Mouse (Mus musculus) Patski (cell line): ENCODE data around the gene Clec4n. TPM values are rescaled to one million over a fixed set of nuclear protein-coding genes. Genes with fewer than 3 reads are reported as not detected.
"Not testable (repeated sequence)": the region's sequence is repeated elsewhere in the genome, so short reads cannot be mapped to it uniquely, and the experiment has no call there.

Source experiments
- ATAC-seq: fragments of 100-300 bp; one replicate; pipeline ENCODE4 v1.8.0; 2021
- CTCF ChIA-PET: fragments of 350-600 bp; sonication (Branson Sonifier 250); formaldehyde crosslinking; loops from one replicate; lab custom pipeline; 2022; ENCODE audit warnings: inconsistent platforms; lab: Charles Lee
- POLR2A ChIA-PET: fragments of 350-600 bp; sonication (Branson Sonifier 250); formaldehyde crosslinking; loops from one replicate; lab custom pipeline; 2022; ENCODE audit warnings: antibody characterized with exemption, inconsistent platforms; lab: Charles Lee
- DNase-seq: peaks from one replicate; pipeline ENCODE4 v3.0.0-alpha.2; 2011; ENCODE audit warnings: low read depth, low spot score
- H3K27me3 ChIP-seq: fragments of 371-371 bp; one replicate; pipeline ENCODE4 v1.5.1; 2021
- CTCF ChIP-seq: fragments of 100-300 bp; IDR thresholded peaks from one replicate; pipeline ENCODE4 v1.5.1; 2021
- in situ Hi-C: fragments of 300-500 bp; cut with MboI; formaldehyde crosslinking; loops from 3 replicates; pipeline ENCODE4 v1.11.1; 2018; ENCODE audit warnings: low pct_unique_long_range_greater_than_20kb, mixed read lengths
- polyA plus RNA-seq: library from polyadenylated mRNA; unstranded; gene quantifications from one replicate; pipeline ENCODE4 v1.2.3, GENCODE M21; 2021

The Clec4n gene
- not detected for polyA plus RNA-seq

DNA sequence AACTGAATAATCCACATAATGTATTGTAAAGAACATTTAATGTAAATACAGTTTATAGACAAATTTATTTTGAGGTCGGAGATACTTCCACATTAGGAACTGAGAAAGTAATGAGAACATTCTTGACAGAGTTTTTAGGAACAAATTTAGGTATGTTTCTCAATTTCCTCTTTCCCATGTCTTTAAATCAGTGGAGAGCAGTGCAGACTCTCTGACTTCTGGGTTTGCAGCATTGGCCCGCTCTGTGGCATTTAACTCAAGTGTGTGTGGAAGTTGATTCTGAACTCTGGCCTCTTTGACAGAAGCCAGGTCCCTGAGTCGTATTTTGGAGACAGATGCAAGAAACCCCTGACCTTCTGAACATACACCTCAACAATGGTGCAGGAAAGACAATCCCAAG, at the start of gene Clec4n:
Gene Clec4n, plus strand, starts transcription at position 200 of the 400 bp plus-strand sequence.
- POLR2A ChIA-PET: no interaction called here
- no peak for TF ChIP-seq CTCF
- in situ Hi-C loops: no loop called here
- CTCF ChIA-PET: no interaction called here
- no peaks in the 10 kb centered on the region for H3K27me3 ChIP-seq
- ATAC-seq: no peak
- no peak for DNase-seq

DNA sequence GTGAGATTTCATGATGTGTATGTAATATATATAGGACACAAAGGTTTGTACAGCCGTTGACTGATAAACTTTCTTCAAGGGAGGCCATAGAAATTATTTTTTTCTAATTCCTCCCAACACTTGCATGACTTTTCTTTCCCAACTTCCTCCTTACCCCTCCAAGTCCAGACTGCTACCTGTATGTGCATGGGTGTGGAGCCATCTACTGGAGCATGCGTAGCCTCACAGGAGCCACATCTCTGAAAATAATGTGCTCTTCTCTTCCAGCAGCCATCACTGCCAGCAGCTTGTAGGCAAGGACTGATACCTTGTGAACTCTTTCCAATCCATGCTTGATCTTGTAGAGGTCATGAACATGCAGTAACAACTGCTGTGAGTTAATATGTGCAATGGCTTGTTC, 44.8 kb upstream of the Clec4n start:
- DNase-seq: not testable (repeated sequence)

DNA sequence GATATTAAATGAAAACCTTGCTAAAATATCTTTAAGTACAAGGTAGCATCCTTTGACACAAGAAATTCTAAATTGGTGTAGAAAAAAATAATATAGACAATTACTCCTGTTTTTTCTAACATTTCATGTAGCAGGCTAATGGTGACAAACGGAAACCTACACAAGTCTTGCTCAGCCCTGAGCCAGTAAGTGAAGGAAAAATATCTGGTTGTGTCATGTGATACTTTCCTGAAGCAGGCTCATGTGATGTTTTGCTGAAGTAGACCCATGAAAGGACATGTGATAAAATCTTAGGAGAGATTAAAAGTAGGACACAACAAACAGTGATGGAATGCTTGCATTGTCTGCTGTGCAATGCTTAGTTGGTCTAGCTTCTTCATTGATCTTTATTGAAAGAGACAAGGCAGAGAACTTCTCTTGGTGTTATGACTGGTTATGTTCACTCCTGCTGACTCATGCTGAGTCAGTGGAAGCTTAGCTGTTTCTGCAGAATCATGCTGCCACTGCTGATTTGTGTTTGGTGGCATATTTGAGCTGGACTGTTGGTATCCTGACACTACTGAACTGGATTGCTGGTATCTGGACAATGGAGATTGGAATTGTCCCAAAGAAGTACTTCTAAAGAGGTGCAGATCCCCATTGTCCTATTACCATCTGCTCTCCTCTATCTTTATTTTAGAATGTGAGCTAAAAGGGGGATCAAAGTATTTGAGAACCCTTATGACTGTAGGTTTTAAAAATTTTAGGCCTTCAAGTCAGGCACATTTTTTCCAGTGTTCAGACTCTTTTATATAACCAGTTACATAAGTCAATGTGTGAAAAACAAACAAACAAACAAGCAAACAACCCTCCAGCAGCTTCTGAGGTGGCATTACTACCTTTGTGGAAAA, 22.2 kb upstream of the Clec4n start:
- no peak for ATAC-seq
- ChIA-PET CTCF (no interaction called here), POLR2A (no interaction called here)
- in situ Hi-C loops: no loop called here
- TF ChIP-seq CTCF: no peak
- DNase-seq: no peak
- no peaks in the 10 kb centered on the region for H3K27me3 ChIP-seq

More for the DNA sequence above, 44.8 kb upstream of the Clec4n start:
- ATAC-seq, CTCF ChIA-PET, POLR2A ChIA-PET, H3K27me3 ChIP-seq: not testable (repeated sequence)
- in situ Hi-C loops: loop anchor here (10.0 kb wide), 1 partner anchor 290 kb away; no protein-coding TSS in a partner anchor
- TF ChIP-seq CTCF: peak; percentile 16

DNA sequence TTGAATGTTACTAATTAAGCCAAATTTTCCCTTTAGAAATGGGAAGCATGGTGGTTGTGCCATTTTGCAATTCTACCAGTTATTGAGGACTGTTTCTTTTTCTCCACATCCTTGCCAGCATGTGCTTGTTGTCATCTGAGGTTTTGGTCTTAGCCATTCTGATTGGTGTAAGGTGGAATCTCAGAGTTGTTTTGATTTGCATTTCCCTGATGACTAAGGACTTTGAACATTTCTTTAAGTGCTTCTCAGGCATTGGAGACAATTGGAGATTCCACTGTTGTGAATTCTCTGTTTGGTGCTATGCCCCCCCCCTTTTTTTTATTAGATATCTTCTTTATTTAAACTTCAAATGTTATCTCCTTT, 21.6 kb upstream of the Clec4n start:
- in situ Hi-C loops, ATAC-seq, DNase-seq, H3K27me3 ChIP-seq, POLR2A ChIA-PET, CTCF ChIA-PET: not testable (repeated sequence)

DNA sequence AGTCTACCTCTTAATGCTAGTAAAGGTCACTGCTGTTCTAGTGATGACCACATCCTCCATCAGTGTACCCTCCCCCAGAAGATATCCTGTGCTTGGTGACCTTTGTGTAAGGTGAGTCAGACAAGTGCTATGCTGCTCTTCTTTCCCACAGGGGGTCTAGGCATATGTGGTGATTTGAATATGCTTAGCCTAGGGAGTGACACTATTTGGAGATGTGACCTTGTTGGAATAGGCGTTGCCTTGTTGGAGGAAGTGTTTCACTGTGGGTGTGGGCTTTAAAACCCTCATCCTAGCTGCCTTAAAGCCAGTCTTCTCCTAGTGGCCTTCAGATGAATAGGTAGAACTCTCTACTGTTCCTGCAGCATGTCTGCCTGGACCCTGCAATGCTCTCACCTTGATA, 17.9 kb upstream of the Clec4n start:
- ATAC-seq: no peak
- CTCF ChIA-PET: no interaction called here

DNA sequence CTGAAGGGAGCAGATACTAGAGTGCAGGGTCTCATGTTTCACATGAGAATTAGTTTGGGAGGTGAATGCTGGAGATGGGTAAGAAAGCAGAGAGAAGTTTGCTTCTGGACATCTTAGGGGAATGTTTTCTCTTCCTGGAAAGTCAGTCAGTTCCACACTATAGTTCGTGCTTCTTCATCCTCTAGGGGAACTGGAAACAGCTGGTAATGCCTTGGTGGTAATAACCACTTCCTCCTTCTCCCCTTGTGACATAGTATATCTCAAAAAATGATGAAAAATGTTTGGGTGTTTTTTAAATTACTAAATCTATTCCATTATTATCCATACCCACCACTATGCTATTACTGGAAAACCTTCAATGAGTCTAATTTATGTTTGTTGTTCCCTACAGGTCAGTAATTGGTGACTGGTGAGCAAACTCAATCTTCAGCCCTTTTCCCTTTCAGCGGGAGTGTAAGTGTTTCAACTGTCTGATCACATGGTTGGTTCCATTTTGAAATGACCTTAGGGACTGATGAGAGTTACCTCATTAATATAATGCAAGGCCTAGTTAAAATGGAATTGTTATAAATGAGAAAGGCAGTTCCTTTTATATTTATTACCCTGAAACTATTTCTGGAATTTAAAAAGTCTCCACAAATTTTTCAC, 2.0 kb upstream of the Clec4n start:
- no peak for DNase-seq
- no peaks in the 10 kb centered on the region for H3K27me3 ChIP-seq
- no peak for ATAC-seq
- no peak for TF ChIP-seq CTCF
- POLR2A ChIA-PET: no interaction called here
- CTCF ChIA-PET: no interaction called here
- in situ Hi-C loops: no loop called here

More for the DNA sequence above, 17.9 kb upstream of the Clec4n start:
- H3K27me3 ChIP-seq: no peaks in the 10 kb centered on the region
- no peak for DNase-seq
- in situ Hi-C loops: no loop called here
- POLR2A ChIA-PET: no interaction called here
- no peak for TF ChIP-seq CTCF

DNA sequence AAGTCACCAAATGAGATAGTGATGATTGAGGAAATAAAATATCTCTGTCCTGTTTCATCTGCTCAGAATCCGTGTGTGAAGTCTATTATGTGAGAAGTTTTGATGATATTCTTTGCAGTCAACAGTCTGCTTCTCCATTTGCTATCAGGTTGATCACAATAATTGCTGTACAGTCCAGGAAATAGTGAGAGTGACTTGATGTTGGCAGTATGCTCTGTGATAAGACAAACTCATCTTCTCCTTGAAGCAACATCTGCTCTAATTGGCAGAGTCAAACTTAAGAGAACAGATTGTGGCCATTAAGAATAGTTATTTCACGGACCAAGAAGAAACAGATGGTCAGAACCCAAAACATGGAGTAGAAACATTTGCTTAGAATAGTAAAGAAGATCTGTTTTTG, 1.5 kb downstream of the Clec4n start:
- POLR2A ChIA-PET: no interaction called here
- in situ Hi-C loops: no loop called here
- no peak for DNase-seq
- no peaks in the 10 kb centered on the region for H3K27me3 ChIP-seq
- no peak for ATAC-seq
- CTCF ChIA-PET: no interaction called here
- TF ChIP-seq CTCF: no peak

DNA sequence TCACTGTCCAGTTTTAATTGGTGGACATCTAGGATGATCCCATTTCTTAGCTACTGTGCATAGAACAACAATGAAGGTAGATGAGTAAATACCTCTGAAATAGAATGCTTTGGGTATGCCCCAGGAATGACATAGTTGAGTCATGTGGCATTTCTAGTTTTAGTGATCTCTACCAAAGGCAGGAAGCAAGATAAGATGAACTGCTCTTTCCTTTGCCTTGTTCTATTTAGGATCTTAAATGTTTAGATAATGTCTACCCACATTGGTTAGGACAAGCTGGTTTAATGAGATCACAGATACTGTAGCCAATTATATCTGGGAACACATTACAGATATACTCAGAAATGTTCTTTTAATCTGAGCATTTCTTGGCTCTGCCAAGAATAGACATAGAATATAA, 7.9 kb downstream of the Clec4n start:
- no peak for ATAC-seq
- CTCF ChIA-PET: no interaction called here
- DNase-seq: no peak
- in situ Hi-C loops: no loop called here
- TF ChIP-seq CTCF: no peak
- POLR2A ChIA-PET: no interaction called here
- H3K27me3 ChIP-seq: no peaks in the 10 kb centered on the region

DNA sequence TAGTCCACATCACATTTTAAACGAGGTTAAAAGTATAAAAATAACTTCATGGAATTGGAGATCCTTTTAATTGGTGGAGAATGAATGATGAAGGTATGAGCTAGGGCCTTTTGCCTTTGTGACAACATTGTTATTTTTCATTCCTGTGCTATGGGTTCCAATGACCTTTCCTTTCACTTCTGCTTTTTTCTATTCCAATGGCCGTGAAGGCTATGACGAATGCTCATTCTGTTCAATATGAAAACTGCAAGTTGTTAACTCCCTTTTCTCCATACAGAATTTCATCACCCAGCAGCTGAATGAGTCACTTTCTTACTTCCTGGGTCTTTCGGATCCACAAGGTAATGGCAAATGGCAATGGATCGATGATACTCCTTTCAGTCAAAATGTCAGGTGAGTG, 14.6 kb downstream of the Clec4n start:
- CTCF ChIA-PET: no interaction called here
- POLR2A ChIA-PET: no interaction called here
- DNase-seq: no peak
- no peak for TF ChIP-seq CTCF
- H3K27me3 ChIP-seq: no peaks in the 10 kb centered on the region
- in situ Hi-C loops: no loop called here
- ATAC-seq: no peak

DNA sequence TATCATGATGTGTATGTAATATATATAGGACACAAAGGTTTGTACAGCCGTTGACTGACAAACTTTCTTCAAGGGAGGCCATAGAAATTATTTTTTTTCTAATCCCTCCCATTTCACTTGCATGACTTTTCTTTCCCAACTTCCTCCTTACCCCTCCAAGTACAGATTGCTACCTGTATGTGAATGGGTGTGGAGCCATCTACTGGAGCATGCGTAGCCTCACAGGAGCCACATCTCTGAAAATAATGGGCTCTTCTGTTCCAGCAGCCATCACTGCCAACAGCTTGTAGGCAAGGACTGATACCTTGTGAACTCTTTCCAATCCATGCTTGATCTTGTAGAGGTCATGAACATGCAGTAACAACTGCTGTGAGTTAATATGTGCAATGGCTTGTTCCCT, 19.2 kb downstream of the Clec4n start:
- H3K27me3 ChIP-seq, in situ Hi-C loops, ATAC-seq, CTCF ChIA-PET, DNase-seq, POLR2A ChIA-PET: not testable (repeated sequence)

DNA sequence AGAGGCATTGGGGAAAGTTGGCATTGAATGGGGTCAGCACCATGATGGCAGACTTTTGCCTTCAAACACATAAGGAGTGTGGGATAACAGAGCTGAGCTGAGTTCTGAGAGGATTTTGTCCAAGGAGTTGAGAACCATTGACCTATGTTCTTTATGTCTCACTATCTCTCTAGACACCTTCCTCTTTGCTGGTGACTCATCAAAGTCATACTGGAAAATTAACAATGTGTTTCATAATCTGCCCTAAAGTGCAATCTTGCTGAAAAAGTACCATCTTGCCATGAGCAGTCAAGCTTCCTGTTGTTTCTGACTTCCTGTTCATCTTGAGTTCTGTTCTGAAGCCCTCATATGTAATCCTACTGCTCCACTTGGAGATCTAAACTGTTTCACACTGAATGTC, 23.1 kb downstream of the Clec4n start:
- H3K27me3 ChIP-seq: no peaks in the 10 kb centered on the region
- ATAC-seq: no peak
- no peak for DNase-seq
- TF ChIP-seq CTCF: no peak
- in situ Hi-C loops: no loop called here
- ChIA-PET CTCF (no interaction called here), POLR2A (no interaction called here)
